8 mouse cellular contexts compared by ENCODE assay signal in the genomic region with DNA sequence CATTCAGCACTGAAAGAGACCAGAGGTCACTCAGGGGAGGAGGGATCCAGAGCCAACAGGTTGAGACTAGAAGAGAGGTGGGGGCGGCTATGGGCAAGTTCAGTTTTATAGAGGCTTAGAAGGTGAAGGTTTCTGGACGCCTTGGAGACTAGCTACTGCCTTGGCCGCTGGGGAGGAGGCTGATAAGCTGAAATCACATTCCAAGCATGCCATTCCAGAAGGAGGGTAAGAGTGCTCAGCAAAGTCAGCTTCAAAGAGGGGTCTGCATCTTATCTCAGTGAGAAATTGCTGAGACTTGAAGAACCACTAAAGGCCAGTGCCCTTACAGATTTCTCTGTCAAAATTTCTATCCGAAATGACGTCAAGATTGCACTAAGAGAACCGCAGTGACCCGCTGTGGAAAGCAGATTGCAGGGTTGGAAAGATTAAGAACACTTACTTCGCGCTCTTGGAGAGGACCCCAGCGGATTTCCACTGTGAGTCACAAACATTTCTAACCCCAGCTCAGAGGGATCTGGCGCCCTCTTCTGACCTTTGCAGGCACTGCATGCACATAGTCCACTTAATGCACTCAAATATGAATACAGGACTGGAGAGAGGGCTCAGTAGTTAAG.
DNase-seq lines count a peak whose midpoint lies in the region; ATAC-seq and TF ChIP-seq lines count a peak whose summit lies in the region.

No protein-coding gene starts in this region.

- H3K9ac ChIP-seq in ES-Bruce4 (ENCODE audit: low read depth, poor library complexity, severe bottlenecking): peak overlapping the region; percentile 64
- H3K9ac ChIP-seq in kidney, embryonic 14.5 days (ENCODE audit: low read depth, low read length): no peak overlapping the region
- no peak overlapping the region for H3K9ac ChIP-seq in lung, embryonic 15.5 days

- no peaks in the 10 kb centered on the region for H3K9me3 ChIP-seq in ES-Bruce4 (replicated peaks; ENCODE audit: control insufficient read depth, insufficient read depth, low read length, poor library complexity, severe bottlenecking)
- no peaks in the 10 kb centered on the region for H3K9me3 ChIP-seq in heart, embryonic 10.5 days
- H3K9me3 ChIP-seq in kidney, embryonic 14.5 days (ENCODE audit: control insufficient read depth, low read length): no peaks in the 10 kb centered on the region
- no peaks in the 10 kb centered on the region for H3K9me3 ChIP-seq in lung, embryonic 15.5 days

- peak; percentile 85 for DNase-seq in adrenal gland, adult 2 months
- DNase-seq in embryo, embryonic 11 days: peak; percentile 82
- DNase-seq in heart, embryonic 10.5 days (ENCODE audit: low spot score): peak; percentile 87
- peak; percentile 9 to 47 for DNase-seq in spleen, postnatal 10 days (ENCODE audit: low spot score in 2 of 2)

- WGBS in heart, embryonic 10.5 days: 1% methylated on average over 11 of the region's 11 CpGs
- WGBS in kidney, embryonic 14.5 days: 15% methylated on average over 11 of the region's 11 CpGs
- WGBS in lung, embryonic 15.5 days: 3% methylated on average over 11 of the region's 11 CpGs

- H3K4me1 ChIP-seq in ES-Bruce4 (ENCODE audit: control insufficient read depth, insufficient read depth, low read length): peaks cover 7% of the 10 kb centered on the region
- peaks cover 52% of the 10 kb centered on the region for H3K4me1 ChIP-seq in heart, embryonic 10.5 days
- peaks cover 20% of the 10 kb centered on the region; the same call in 1 of the 2 replicates for H3K4me1 ChIP-seq in kidney, embryonic 14.5 days (ENCODE audit: control insufficient read depth, insufficient read depth, low read length)
- H3K4me1 ChIP-seq in lung, embryonic 15.5 days: peaks cover 30% of the 10 kb centered on the region

- peak overlapping the region; percentile 96 for H3K27ac ChIP-seq in ES-Bruce4 (ENCODE audit: insufficient read depth, low read length)
- peak overlapping the region; percentile 73 for H3K27ac ChIP-seq in heart, embryonic 10.5 days
- 0 out of 2 replicates have a peak overlapping the region, but pooled peaks have one; percentile 51 for H3K27ac ChIP-seq in kidney, embryonic 14.5 days (ENCODE audit: low read depth, low read length)
- H3K27ac ChIP-seq in lung, embryonic 15.5 days: peak overlapping the region; percentile 83

- peak; percentile 82 for TF ChIP-seq EP300 in ES-Bruce4 (IDR thresholded peaks at IDR 0.05; ENCODE audit: insufficient read depth, low read depth, low read length)

- H3K4me3 ChIP-seq in ES-Bruce4 (ENCODE audit: low read depth, low read length): peak overlapping the region; percentile 45
- H3K4me3 ChIP-seq in heart, embryonic 10.5 days: peak overlapping the region; percentile 22; the same call in 1 of the 2 replicates
- H3K4me3 ChIP-seq in kidney, embryonic 14.5 days (ENCODE audit: low read length): no peak overlapping the region
- H3K4me3 ChIP-seq in lung, embryonic 15.5 days: no peak overlapping the region

- peak; percentile 78 for TF ChIP-seq CTCF in ES-Bruce4 (IDR thresholded peaks at IDR 0.05; ENCODE audit: low read depth, low read length)

- no peak overlapping the region; the same call in 1 of the 2 replicates for H3K4me2 ChIP-seq in kidney, embryonic 14.5 days (replicated peaks; ENCODE audit: low read depth, low read length)
- peak overlapping the region; percentile 39; the same call in 1 of the 2 replicates for H3K4me2 ChIP-seq in lung, embryonic 15.5 days

- ATAC-seq in kidney, embryonic 14.5 days (ENCODE audit: low FRiP score, low TSS enrichment): peak; percentile 53
- ATAC-seq in lung, embryonic 15.5 days (ENCODE audit: borderline replicate concordance, extremely low read depth, low FRiP score, low TSS enrichment): peak; percentile 73
- no peak for ATAC-seq in erythroid progenitor cell, adult 5-6 weeks (replicated peaks; ENCODE audit: low FRiP score, poor library complexity, severe bottlenecking)

- TF ChIP-seq POLR2A in ES-Bruce4 (IDR thresholded peaks at IDR 0.05; ENCODE audit: insufficient read depth, low read length): no peak

- H3K36me3 ChIP-seq in ES-Bruce4 (ENCODE audit: control insufficient read depth, insufficient read depth, low read length, poor library complexity, severe bottlenecking): no peaks in the 10 kb centered on the region
- no peaks in the 10 kb centered on the region for H3K36me3 ChIP-seq in heart, embryonic 10.5 days
- no peaks in the 10 kb centered on the region for H3K36me3 ChIP-seq in kidney, embryonic 14.5 days (ENCODE audit: control insufficient read depth, insufficient read depth, low read length)
- no peaks in the 10 kb centered on the region for H3K36me3 ChIP-seq in lung, embryonic 15.5 days

- no peaks in the 10 kb centered on the region for H3K27me3 ChIP-seq in ES-Bruce4 (ENCODE audit: control insufficient read depth, insufficient read depth, low read length, poor library complexity, severe bottlenecking)
- H3K27me3 ChIP-seq in heart, embryonic 10.5 days (ENCODE audit: insufficient read depth, poor library complexity, severe bottlenecking): no peaks in the 10 kb centered on the region
- no peaks in the 10 kb centered on the region for H3K27me3 ChIP-seq in kidney, embryonic 14.5 days (ENCODE audit: control insufficient read depth, insufficient read depth, low read length)
- no peaks in the 10 kb centered on the region for H3K27me3 ChIP-seq in lung, embryonic 15.5 days

Comparison
In these comparisons a context has a peak if more than half of its experiments do, and no peak if none do; other contexts are left out.
1. H3K4me3 ChIP-seq: peak in ES-Bruce4 (single experiment) and heart, embryonic 10.5 days (single experiment); none in kidney, embryonic 14.5 days (single experiment) and lung, embryonic 15.5 days (single experiment).
2. DNase-seq: peak in every context shown above with its lines; median percentile 87 in heart, embryonic 10.5 days; 85 in adrenal gland, adult 2 months; 82 in embryo, embryonic 11 days; 28 in spleen, postnatal 10 days.
3. Peak in every context shown above with its lines, with median percentiles within 50 percentile points of each other: H3K27ac ChIP-seq.